Mouse (Mus musculus): ENCODE measurements around the gene Hjurp. TPM values are rescaled to one million over a fixed set of nuclear protein-coding genes. Genes with fewer than 3 reads are reported as not detected.

Gene Hjurp
- total and polyA plus RNA-seq, 3 experiments = 67.6 to 80.8 (median 69.8) TPM

GRCm38 (mm10) chr1:88273326-88273725 is 4.1 kb downstream of the Hjurp start:
- dilution Hi-C loops (cut with MboI; ENCODE audit: extremely low pct_ligation_motif_present, extremely low pct_unique_long_range_greater_than_20kb, low sequenced_read_pairs) = no loop called here
- Histone ChIP-seq H3K4me2 (ENCODE audit: insufficient read depth, low read depth, poor library complexity, severe bottlenecking) (no peak overlapping the region), H3K27ac (ENCODE audit: insufficient read depth, low read depth) (no peak overlapping the region), H3K9ac (ENCODE audit: insufficient read depth, low read depth) (no peak overlapping the region), H3K4me3 (replicated peaks in 1 of 3; ENCODE audit: low read depth in 2 of 3, low read length in 2 of 3, poor library complexity in 1 of 3) (no peak overlapping the region), H3K79me2 (replicated peaks; ENCODE audit: control insufficient read depth, extremely low read depth, insufficient read depth, poor library complexity, severe bottlenecking) (peaks cover 31% of the 10 kb centered on the region), H3K36me3 (replicated peaks in 1 of 2; ENCODE audit: control insufficient read depth in 1 of 2, insufficient read depth in 1 of 2, low read length in 1 of 2) (peaks cover 53 to 65% of the 10 kb centered on the region in 2 experiments), H3K27me3 (replicated peaks) (peaks cover 3% of the 10 kb centered on the region), H3K9me3 (replicated peaks; ENCODE audit: low read length) (peaks cover 27% of the 10 kb centered on the region), H3K4me1 (ENCODE audit: control insufficient read depth in 1 of 2, insufficient read depth in 2 of 2) (peaks cover 5 to 20% of the 10 kb centered on the region in 2 experiments)
- DNase-seq (ENCODE audit: extremely low read depth) = no peak
- TF ChIP-seq ZMIZ1 (IDR thresholded peaks at IDR 0.05; ENCODE audit: low read depth, low read length) (0 out of 2 replicates have a peak, but pooled peaks have one; percentile 1), ETS1 (conservative IDR thresholded peaks at IDR 0.05; ENCODE audit: low read depth, low read length) (no peak)
- in situ Hi-C loops (cut with MboI; ENCODE audit: low pct_ligation_motif_present, low pct_unique_long_range_greater_than_20kb, low sequenced_read_pairs) = no loop called here

DNA sequence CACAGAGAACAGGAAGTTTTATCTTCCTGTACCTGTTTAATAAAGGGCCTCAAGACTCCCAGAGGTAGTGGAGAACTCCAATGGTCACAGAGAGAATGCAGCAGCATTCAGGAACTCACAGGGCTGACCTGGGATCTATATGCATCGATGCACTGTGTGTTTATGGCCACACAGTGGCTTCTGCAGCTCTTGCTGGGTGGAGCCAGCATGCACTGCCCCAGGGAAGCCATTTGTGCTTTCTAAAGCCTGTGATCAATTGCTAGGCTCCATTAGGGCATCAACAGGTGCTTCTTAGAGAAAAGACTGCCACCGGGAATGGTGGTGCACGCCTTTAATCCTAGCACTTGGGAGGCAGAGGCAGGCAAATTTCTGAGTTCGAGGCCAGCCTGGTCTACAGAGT is 4.6 kb downstream of the Hjurp start:
- no peak overlapping the region for H3K4me2 ChIP-seq (ENCODE audit: insufficient read depth, low read depth, poor library complexity, severe bottlenecking)
- dilution Hi-C loops (cut with MboI; ENCODE audit: extremely low pct_ligation_motif_present, extremely low pct_unique_long_range_greater_than_20kb, low sequenced_read_pairs) = no loop called here
- no peak for DNase-seq (ENCODE audit: extremely low read depth)
- H3K9ac ChIP-seq (ENCODE audit: insufficient read depth, low read depth) = no peak overlapping the region
- no peak for TF ChIP-seq IRF4 (IDR thresholded peaks at IDR 0.05; ENCODE audit: low read depth, low read length)
- TF ChIP-seq POLR2AphosphoS2 (IDR thresholded peaks at IDR 0.05; ENCODE audit: low read depth, low read length) = no peak
- TF ChIP-seq NRF1 (IDR thresholded peaks at IDR 0.05; ENCODE audit: low read depth, low read length) = no peak
- no peak for TF ChIP-seq USF1 (IDR thresholded peaks at IDR 0.05; ENCODE audit: low read depth, low read length)
- no peak for TF ChIP-seq ELF1 (IDR thresholded peaks at IDR 0.05; ENCODE audit: low read depth, low read length)
- TF ChIP-seq SIN3A (IDR thresholded peaks at IDR 0.05; ENCODE audit: low read length) = no peak
- no peak for TF ChIP-seq JUN (IDR thresholded peaks at IDR 0.05; ENCODE audit: insufficient read depth, low read depth, low read length)
- TF ChIP-seq ZC3H11A (IDR thresholded peaks at IDR 0.05; ENCODE audit: low read depth, low read length) = no peak
- no peak for TF ChIP-seq EP300 (IDR thresholded peaks at IDR 0.05; ENCODE audit: low read length)
- TF ChIP-seq GABPA (IDR thresholded peaks at IDR 0.05; ENCODE audit: insufficient replicate concordance, low read depth, low read length) = no peak
- no peak for TF ChIP-seq E2F4 (IDR thresholded peaks at IDR 0.05; ENCODE audit: insufficient replicate concordance, low read depth, low read length)
- no peak overlapping the region for H3K27ac ChIP-seq (ENCODE audit: insufficient read depth, low read depth)
- peaks cover 24% of the 10 kb centered on the region for H3K9me3 ChIP-seq (replicated peaks; ENCODE audit: low read length)
- in situ Hi-C loops (cut with MboI; ENCODE audit: low pct_ligation_motif_present, low pct_unique_long_range_greater_than_20kb, low sequenced_read_pairs) = no loop called here
- H3K4me1 ChIP-seq (ENCODE audit: control insufficient read depth in 1 of 2, insufficient read depth in 2 of 2) = peaks cover 5 to 17% of the 10 kb centered on the region in 2 experiments
- no peaks in the 10 kb centered on the region for H3K27me3 ChIP-seq (replicated peaks)
- no peak overlapping the region for H3K4me3 ChIP-seq (replicated peaks in 1 of 3; ENCODE audit: low read depth in 2 of 3, low read length in 2 of 3, poor library complexity in 1 of 3)
- peaks cover 31% of the 10 kb centered on the region for H3K79me2 ChIP-seq (replicated peaks; ENCODE audit: control insufficient read depth, extremely low read depth, insufficient read depth, poor library complexity, severe bottlenecking)
- H3K36me3 ChIP-seq (replicated peaks in 1 of 2; ENCODE audit: control insufficient read depth in 1 of 2, insufficient read depth in 1 of 2, low read length in 1 of 2) = peaks cover 58 to 70% of the 10 kb centered on the region in 2 experiments
